Mouse (Mus musculus) lung, postnatal 0 days (tissue): Measurements from ENCODE around the gene Gm28374. TPM values are rescaled to one million over a fixed set of nuclear protein-coding genes. Genes with fewer than 3 reads are reported as not detected.
A peak's percentile ranks its signal among the peaks of the same experiment; 100 is the strongest.
"Not testable (repeated sequence)": the region's sequence is repeated elsewhere in the genome, so short reads cannot be mapped to it uniquely, and the experiment has no call there.

Experiments
- ATAC-seq: fragments of 200-750 bp; cut with Nextera tagmentation; 2 replicates; pipeline ENCODE4 v1.8.0; 2017; ENCODE audit warnings: moderate library complexity
- DNase-seq: peaks from one replicate; pipeline ENCODE4 v3.0.0-alpha.2; 2016; ENCODE audit warnings: low spot score
- H3K27ac ChIP-seq: fragments of 300-500 bp; sonication (generic); 2 replicates; pipeline ENCODE4 v1.5.1; 2014; ENCODE audit warnings: antibody characterized with exemption, mild to moderate bottlenecking, low read length, mixed read lengths
- H3K27me3 ChIP-seq: fragments of 300-500 bp; sonication (generic); replicated peaks from 2 replicates; pipeline ENCODE4 v1.6.1; 2014; ENCODE audit warnings: low read length, mixed read lengths; ENCODE audit not compliant: insufficient read depth
- H3K36me3 ChIP-seq: fragments of 300-500 bp; sonication (generic); 2 replicates; pipeline ENCODE4 v1.6.1; 2014; ENCODE audit warnings: low read length, mixed read lengths; ENCODE audit not compliant: insufficient read depth
- H3K4me1 ChIP-seq: fragments of 300-500 bp; sonication (generic); 2 replicates; pipeline ENCODE4 v1.6.1; 2014; ENCODE audit warnings: antibody characterized with exemption, low read depth, low read length, mixed read lengths; ENCODE audit not compliant: insufficient read depth
- H3K4me2 ChIP-seq: fragments of 300-500 bp; sonication (generic); replicated peaks from 2 replicates; pipeline ENCODE4 v1.6.1; 2014; ENCODE audit warnings: low read depth, mild to moderate bottlenecking, low read length, moderate library complexity, mixed read lengths
- H3K4me3 ChIP-seq: fragments of 300-500 bp; sonication (generic); 2 replicates; pipeline ENCODE4 v1.5.1; 2014; ENCODE audit warnings: low read depth, low read length
- H3K9ac ChIP-seq: fragments of 300-500 bp; sonication (generic); replicated peaks from 2 replicates; pipeline ENCODE4 v1.6.1; 2014; ENCODE audit warnings: low read depth, mild to moderate bottlenecking
- H3K9me3 ChIP-seq: fragments of 300-500 bp; sonication (generic); 2 replicates; pipeline ENCODE4 v1.6.1; 2016; ENCODE audit warnings: low read length, mixed read lengths
- CTCF ChIP-seq: IDR thresholded peaks from 2 replicates; pipeline ENCODE4 v1.5.1; 2016; ENCODE audit warnings: antibody characterized with exemption, mild to moderate bottlenecking
- EP300 ChIP-seq: IDR thresholded peaks from 2 replicates; pipeline ENCODE4 v1.6.1; 2016; ENCODE audit warnings: antibody characterized with exemption, mild to moderate bottlenecking, control low read depth
- WGBS: fragments of 180-500 bp; shearing (Covaris S2); extraction: QIAGEN DNeasy Blood & Tissue Kit; methylation state at CpG from one replicate; pipeline ENCODE4 v1.1.7; 2014; 5-methylcytosine and 5-hydroxymethylcytosine counted together
- polyA plus RNA-seq: library from polyadenylated mRNA; unstranded; fragments of >200 nt; fragmentation: Nextera tagmentation; extraction: Ambion mirVana; gene quantifications from 2 replicates; pipeline ENCODE4 v1.2.1, GENCODE M21; 2015

The Gm28374 gene
- 0.35 and 0.62 TPM in 2 replicates for polyA plus RNA-seq

DNA sequence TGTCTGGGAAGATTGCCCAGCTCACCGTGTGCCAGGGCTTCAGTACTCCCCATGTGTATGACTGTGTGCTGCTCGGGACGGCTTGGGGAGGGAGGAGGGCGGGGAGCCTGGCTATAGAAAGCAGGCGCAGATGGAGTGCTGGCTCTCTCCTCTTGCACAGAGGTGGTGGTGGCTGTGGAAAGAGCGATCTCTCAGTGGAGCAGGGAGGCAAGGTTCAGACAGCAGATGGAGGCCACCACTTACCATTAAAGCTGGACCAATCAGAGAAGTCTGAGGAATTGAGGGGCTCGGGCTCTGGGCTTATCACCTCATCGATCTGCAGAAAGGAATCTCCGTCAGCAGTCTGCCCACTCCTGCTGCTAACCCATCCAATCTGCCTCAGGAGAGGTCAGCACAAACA, at the start of gene Gm28374:
Gene Gm28374, minus strand, starts transcription at position 101 of the 400 bp plus-strand sequence.
- TF ChIP-seq EP300 (no peak), CTCF (no peak)
- 85% methylated on average over 9 of the region's 9 CpGs for WGBS
- Histone ChIP-seq H3K27me3 (no peaks in the 10 kb centered on the region), H3K4me1 (0 out of 2 replicates have a peak, but pooled peaks cover 6% of the 10 kb centered on the region), H3K27ac (no peak within 1 kb of the TSS), H3K9ac (no peak within 1 kb of the TSS), H3K4me2 (no peak within 1 kb of the TSS), H3K4me3 (no peak within 1 kb of the TSS), H3K9me3 (no peaks in the 10 kb centered on the region), H3K36me3 (peaks cover 20% of the 10 kb centered on the region; the same call in 1 of the 2 replicates)
- no peak for ATAC-seq
- DNase-seq = no peak

DNA sequence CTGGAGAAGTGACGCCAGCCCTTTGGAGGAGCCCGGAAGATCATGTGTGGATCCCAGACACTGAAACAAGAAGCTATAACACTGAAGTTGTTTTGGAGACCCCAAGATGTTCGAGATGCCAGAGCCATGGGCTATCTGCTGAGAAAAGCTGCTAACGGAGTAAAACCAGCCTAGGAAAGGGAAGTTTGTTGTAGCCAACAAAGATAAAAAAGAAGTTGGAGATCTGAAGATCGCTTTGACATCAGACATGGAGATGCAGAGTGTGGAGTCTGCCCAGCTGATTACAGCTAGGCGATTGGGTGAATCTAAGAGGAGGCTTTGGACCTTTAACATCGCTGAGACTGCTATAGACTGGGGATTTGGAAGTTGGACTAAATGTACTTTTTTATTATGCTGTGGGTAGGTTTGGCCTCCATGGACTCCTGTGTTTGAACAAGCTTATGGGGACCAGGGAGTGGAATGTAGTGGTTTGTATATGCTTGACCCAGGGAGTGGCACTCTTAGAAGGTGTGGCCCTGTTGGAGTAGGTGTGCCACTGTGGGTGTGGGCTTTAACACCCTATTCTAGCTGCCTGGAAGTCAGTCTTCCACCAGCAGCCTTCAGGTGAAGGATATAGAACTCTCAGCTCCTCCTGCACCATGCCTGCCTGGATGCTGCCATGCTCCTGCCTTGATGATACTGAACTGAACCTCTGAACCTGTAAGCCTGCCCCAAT, 48.5 kb upstream of the Gm28374 start:
- not testable (repeated sequence) for H3K27me3 ChIP-seq, H3K9ac ChIP-seq, H3K4me2 ChIP-seq, H3K4me3 ChIP-seq, H3K27ac ChIP-seq, H3K9me3 ChIP-seq, H3K4me1 ChIP-seq, H3K36me3 ChIP-seq
- 64% methylated on average over 7 of the region's 7 CpGs for WGBS
- DNase-seq (peak; percentile 58), ATAC-seq (peak; percentile 27)
- TF ChIP-seq EP300 = peak; percentile 39

DNA sequence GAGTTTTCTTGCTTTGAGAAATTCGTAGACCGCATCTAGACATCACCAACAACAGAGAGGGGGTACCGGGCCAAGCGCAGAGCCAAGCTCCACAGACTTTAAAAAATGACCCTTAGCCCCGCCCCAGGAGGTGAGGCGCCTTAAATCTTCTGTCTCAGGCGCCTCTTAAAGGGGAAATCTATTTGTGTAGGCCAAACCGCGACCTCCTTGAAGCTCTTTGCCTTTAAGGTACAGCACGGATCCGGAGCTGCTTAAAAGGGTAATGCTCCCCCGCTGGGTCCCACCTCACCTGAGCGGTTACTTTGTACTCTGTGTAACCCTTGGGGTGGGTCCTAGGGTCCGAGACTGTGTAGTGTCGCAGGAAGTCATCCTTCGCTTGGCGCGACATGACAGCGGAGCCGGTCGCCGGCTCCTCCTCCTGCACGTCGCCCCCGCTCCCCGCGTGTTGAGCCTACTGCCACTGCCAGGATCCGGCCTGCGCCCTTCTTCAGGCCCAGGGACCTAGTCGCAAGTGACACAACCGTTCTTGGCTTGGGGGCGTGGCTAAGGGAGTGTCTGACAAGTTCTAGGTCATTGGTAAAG, 45.8 kb upstream of the Gm28374 start, which contains the start of gene Snx15:
Gene Snx15, minus strand, starts transcription at position 545 of the 582 bp plus-strand sequence.
- H3K4me2 ChIP-seq = peak within 1 kb of the TSS; percentile 54
- no peaks in the 10 kb centered on the region for H3K4me1 ChIP-seq
- under 1% methylated on average over 32 of the region's 32 CpGs for WGBS
- DNase-seq (peak; percentile 99), ATAC-seq (peak; percentile 95)
- TF ChIP-seq EP300 (0 out of 2 replicates have a peak, but pooled peaks have one; percentile 53), CTCF (no peak; the same call in 1 of the 2 replicates)
- H3K27ac ChIP-seq = peak within 1 kb of the TSS; percentile 86
- H3K36me3 ChIP-seq = no peaks in the 10 kb centered on the region
- peak within 1 kb of the TSS; percentile 37 for H3K4me3 ChIP-seq
- no peaks in the 10 kb centered on the region for H3K9me3 ChIP-seq
- no peaks in the 10 kb centered on the region for H3K27me3 ChIP-seq
- peak within 1 kb of the TSS; percentile 37 for H3K9ac ChIP-seq

DNA sequence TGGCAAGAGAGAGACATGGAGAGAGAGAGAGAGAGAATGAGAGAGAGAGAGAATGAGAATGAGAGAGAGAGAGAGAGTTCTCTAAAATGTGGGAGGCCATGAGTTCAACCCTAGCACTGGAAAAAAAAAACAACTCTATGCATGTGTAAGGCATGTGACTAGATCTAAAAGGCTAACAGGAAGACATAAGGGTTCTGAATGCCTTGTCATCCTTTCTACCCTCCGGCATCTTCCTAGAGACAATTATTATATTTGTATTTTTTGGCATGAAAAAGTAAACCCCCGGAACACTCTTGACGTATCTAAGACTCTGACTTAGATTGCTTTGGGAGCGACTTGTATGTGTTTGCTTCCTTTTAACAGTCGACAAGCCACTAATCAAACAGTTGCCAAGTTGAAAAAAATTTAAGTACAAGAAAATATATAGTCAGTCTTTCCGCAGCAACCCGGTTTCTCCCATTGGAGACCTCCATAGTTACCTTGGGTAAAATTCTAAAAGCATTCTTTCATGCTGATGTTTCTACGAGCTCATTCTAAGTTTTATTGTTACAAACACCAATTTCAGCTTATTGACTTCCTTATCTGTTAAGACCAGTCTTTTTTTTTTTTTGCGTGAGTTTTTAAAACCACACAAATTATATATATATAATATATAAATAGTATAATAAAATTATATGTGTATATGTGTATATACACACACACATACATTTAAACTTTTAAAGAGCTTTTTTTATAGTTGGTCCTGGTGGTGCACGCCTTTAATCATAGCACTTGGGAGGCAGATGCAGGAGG, 44.9 kb upstream of the Gm28374 start:
- DNase-seq = no peak
- H3K4me2 ChIP-seq = peak overlapping the region; percentile 54
- no peak for TF ChIP-seq CTCF
- TF ChIP-seq EP300 = no peak
- no peaks in the 10 kb centered on the region for H3K36me3 ChIP-seq
- peak overlapping the region; percentile 37; the same call in 1 of the 2 replicates for H3K9ac ChIP-seq
- H3K27ac ChIP-seq = peak overlapping the region; percentile 86
- ATAC-seq = no peak
- no peaks in the 10 kb centered on the region for H3K27me3 ChIP-seq
- WGBS = 63% methylated on average over 10 of the region's 10 CpGs
- H3K9me3 ChIP-seq = no peaks in the 10 kb centered on the region
- H3K4me3 ChIP-seq = peak overlapping the region; percentile 37
- no peaks in the 10 kb centered on the region for H3K4me1 ChIP-seq

DNA sequence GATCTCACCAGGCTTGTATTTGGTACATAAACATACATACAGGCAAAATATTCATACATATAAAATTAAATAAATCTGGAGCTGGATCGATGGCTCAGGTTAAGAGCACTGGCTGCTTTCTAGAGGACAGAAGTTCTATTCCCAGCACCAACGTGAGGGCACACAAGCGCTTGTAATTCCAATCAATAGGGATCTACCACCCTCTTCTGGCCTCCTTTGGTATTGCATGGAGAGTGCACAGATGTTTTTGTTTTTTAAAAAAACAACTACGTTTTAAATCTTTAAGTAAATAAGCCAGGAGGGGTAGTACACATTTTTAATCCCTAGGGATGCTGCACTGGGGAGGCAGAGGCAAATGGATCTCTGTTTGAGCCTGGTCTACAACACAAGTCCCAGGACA, 44.2 kb upstream of the Gm28374 start:
- Histone ChIP-seq H3K4me1 (no peaks in the 10 kb centered on the region), H3K9ac (no peak overlapping the region), H3K27ac (no peak overlapping the region), H3K9me3 (no peaks in the 10 kb centered on the region), H3K4me3 (no peak overlapping the region), H3K36me3 (no peaks in the 10 kb centered on the region), H3K4me2 (no peak overlapping the region), H3K27me3 (no peaks in the 10 kb centered on the region)
- TF ChIP-seq CTCF (peak; percentile 81), EP300 (peak; percentile 31; the same call in 1 of the 2 replicates)
- WGBS = 27% methylated on average over 4 of the region's 4 CpGs
- ATAC-seq = no peak
- peak; percentile 56 for DNase-seq

DNA sequence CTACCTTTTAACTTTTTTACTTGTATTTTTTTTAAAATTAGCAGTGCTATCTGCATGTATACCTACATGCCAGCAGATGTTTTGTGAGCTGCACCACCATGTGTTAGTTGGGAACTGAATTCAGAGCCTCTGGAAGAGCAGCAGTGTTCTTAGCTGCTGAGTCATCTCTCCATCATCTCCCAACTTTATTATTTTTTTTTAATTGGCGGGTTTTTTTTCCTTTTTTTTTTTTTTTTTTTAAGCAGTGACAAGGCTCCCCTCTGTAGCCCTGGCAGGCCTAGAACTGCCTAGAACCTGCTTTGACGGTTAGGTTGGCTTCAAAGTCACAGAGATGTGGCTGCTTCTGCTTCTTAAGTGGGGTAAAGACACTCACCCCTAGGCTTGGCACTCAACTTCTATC, 42.8 kb upstream of the Gm28374 start:
- H3K4me2 ChIP-seq = no peak overlapping the region
- WGBS = 58% methylated on average over 2 of the region's 2 CpGs
- no peak overlapping the region for H3K9ac ChIP-seq
- ATAC-seq = no peak
- no peak for DNase-seq
- no peaks in the 10 kb centered on the region for H3K36me3 ChIP-seq
- H3K4me1 ChIP-seq = no peaks in the 10 kb centered on the region
- H3K27me3 ChIP-seq = no peaks in the 10 kb centered on the region
- no peak overlapping the region for H3K27ac ChIP-seq
- no peaks in the 10 kb centered on the region for H3K9me3 ChIP-seq
- H3K4me3 ChIP-seq = no peak overlapping the region
- TF ChIP-seq CTCF (no peak), EP300 (no peak)
